Mouse (Mus musculus): ENCODE measurements at regions not wholly inside any gene's neighbourhood (a gene's known extent, or its start where the extent isn't known, plus 50 kb on each side); places are given as distances from the start of the nearest gene placed in this dataset.
A peak's percentile ranks its signal among the peaks of the same experiment; 100 is the strongest.
"Not testable (repeated sequence)": the region's sequence is repeated elsewhere in the genome, so short reads cannot be mapped to it uniquely, and the experiment has no call there.

GRCm38 (mm10) chr7:92984701-92985682, 94.7 kb upstream of the Fam181b start:
- Histone ChIP-seq H3K27ac (replicated peaks) (peak overlapping the region; percentile 19; the same call in 1 of the 2 replicates), H3K4me1 (replicated peaks; ENCODE audit: control insufficient read depth, insufficient read depth) (no peaks in the 10 kb centered on the region), H3K4me2 (replicated peaks; ENCODE audit: low read depth) (peak overlapping the region; percentile 28; the same call in 1 of the 2 replicates), H3K9ac (ENCODE audit: low read length) (no peak overlapping the region), H3K9me3 (ENCODE audit: control insufficient read depth, low read length) (no peaks in the 10 kb centered on the region), H3K27me3 (ENCODE audit: control insufficient read depth, insufficient read depth, low read length) (no peaks in the 10 kb centered on the region), H3K36me3 (ENCODE audit: control insufficient read depth, insufficient read depth, low read length) (no peaks in the 10 kb centered on the region), H3K4me3 (ENCODE audit: low read depth, low read length) (no peak overlapping the region)
- DNase-seq (ENCODE audit: low spot score) (no peak), ATAC-seq (ENCODE audit: low FRiP score, low TSS enrichment) (0 out of 2 replicates have a peak, but pooled peaks have one; percentile 42)
- 44% methylated on average over 18 of the region's 18 CpGs for WGBS
- TF ChIP-seq EP300 (optimal IDR thresholded peaks at IDR 0.05) (no peak), CTCF (IDR thresholded peaks at IDR 0.05; ENCODE audit: low read depth) (no peak)

GRCm38 (mm10) chr7:92985683-92986070, 94.0 kb upstream of the Fam181b start:
- Histone ChIP-seq H3K36me3 (ENCODE audit: control insufficient read depth, insufficient read depth, low read length) (no peaks in the 10 kb centered on the region), H3K27me3 (ENCODE audit: control insufficient read depth, insufficient read depth, low read length) (no peaks in the 10 kb centered on the region), H3K9me3 (ENCODE audit: control insufficient read depth, low read length) (no peaks in the 10 kb centered on the region), H3K4me1 (replicated peaks; ENCODE audit: control insufficient read depth, insufficient read depth) (no peaks in the 10 kb centered on the region), H3K4me2 (replicated peaks; ENCODE audit: low read depth) (no peak overlapping the region), H3K4me3 (ENCODE audit: low read depth, low read length) (no peak overlapping the region), H3K9ac (ENCODE audit: low read length) (no peak overlapping the region), H3K27ac (replicated peaks) (no peak overlapping the region)
- ATAC-seq (ENCODE audit: low FRiP score, low TSS enrichment) (no peak), DNase-seq (ENCODE audit: low spot score) (no peak)
- TF ChIP-seq EP300 (optimal IDR thresholded peaks at IDR 0.05) = no peak
- no peak for TF ChIP-seq CTCF (IDR thresholded peaks at IDR 0.05; ENCODE audit: low read depth)
- whole genome bisulfite sequencing = 86% methylated on average over 2 of the region's 2 CpGs

GRCm38 (mm10) chr7:92998886-92999285, 80.8 kb upstream of the Fam181b start:
- TF ChIP-seq EP300 (optimal IDR thresholded peaks at IDR 0.05) = no peak
- no peak for TF ChIP-seq CTCF (IDR thresholded peaks at IDR 0.05; ENCODE audit: low read depth)
- no peak for ATAC-seq (ENCODE audit: low FRiP score, low TSS enrichment)
- no peaks in the 10 kb centered on the region for H3K27me3 ChIP-seq (ENCODE audit: control insufficient read depth, insufficient read depth, low read length)
- no peak overlapping the region for H3K4me2 ChIP-seq (replicated peaks; ENCODE audit: low read depth)
- no peaks in the 10 kb centered on the region for H3K4me1 ChIP-seq (replicated peaks; ENCODE audit: control insufficient read depth, insufficient read depth)
- H3K4me3 ChIP-seq (ENCODE audit: low read depth, low read length) = no peak overlapping the region
- 72% methylated on average over 3 of the region's 3 CpGs for WGBS
- no peak overlapping the region for H3K9ac ChIP-seq (ENCODE audit: low read length)
- no peaks in the 10 kb centered on the region for H3K36me3 ChIP-seq (ENCODE audit: control insufficient read depth, insufficient read depth, low read length)
- H3K27ac ChIP-seq (replicated peaks) = no peak overlapping the region
- H3K9me3 ChIP-seq (ENCODE audit: control insufficient read depth, low read length) = no peaks in the 10 kb centered on the region
- DNase-seq (ENCODE audit: low spot score) = no peak

GRCm38 (mm10) chr7:93006694-93007231, 72.9 kb upstream of the Fam181b start:
- not testable (repeated sequence) for H3K4me2 ChIP-seq (replicated peaks; ENCODE audit: low read depth); H3K9me3 ChIP-seq (ENCODE audit: control insufficient read depth, low read length); H3K36me3 ChIP-seq (ENCODE audit: control insufficient read depth, insufficient read depth, low read length); ATAC-seq (ENCODE audit: low FRiP score, low TSS enrichment); H3K4me3 ChIP-seq (ENCODE audit: low read depth, low read length); H3K27me3 ChIP-seq (ENCODE audit: control insufficient read depth, insufficient read depth, low read length); DNase-seq (ENCODE audit: low spot score); H3K27ac ChIP-seq (replicated peaks); H3K9ac ChIP-seq (ENCODE audit: low read length); H3K4me1 ChIP-seq (replicated peaks; ENCODE audit: control insufficient read depth, insufficient read depth)
- WGBS = 42% methylated on average over 5 of the region's 5 CpGs

GRCm38 (mm10) chr7:93007721-93008120, 71.9 kb upstream of the Fam181b start:
- H3K27me3 ChIP-seq (ENCODE audit: control insufficient read depth, insufficient read depth, low read length) = no peaks in the 10 kb centered on the region
- 66% methylated on average over 4 of the region's 4 CpGs for WGBS
- H3K27ac ChIP-seq (replicated peaks) = no peak overlapping the region
- H3K9ac ChIP-seq (ENCODE audit: low read length) = no peak overlapping the region
- H3K4me2 ChIP-seq (replicated peaks; ENCODE audit: low read depth) = no peak overlapping the region
- no peaks in the 10 kb centered on the region for H3K36me3 ChIP-seq (ENCODE audit: control insufficient read depth, insufficient read depth, low read length)
- no peaks in the 10 kb centered on the region for H3K4me1 ChIP-seq (replicated peaks; ENCODE audit: control insufficient read depth, insufficient read depth)
- no peak overlapping the region for H3K4me3 ChIP-seq (ENCODE audit: low read depth, low read length)
- no peaks in the 10 kb centered on the region for H3K9me3 ChIP-seq (ENCODE audit: control insufficient read depth, low read length)
- ATAC-seq (ENCODE audit: low FRiP score, low TSS enrichment) (no peak), DNase-seq (ENCODE audit: low spot score) (no peak)
- TF ChIP-seq CTCF (IDR thresholded peaks at IDR 0.05; ENCODE audit: low read depth) (no peak), EP300 (optimal IDR thresholded peaks at IDR 0.05) (no peak)

GRCm38 (mm10) chr7:93019390-93019789, 60.3 kb upstream of the Fam181b start:
- Histone ChIP-seq H3K4me3 (ENCODE audit: low read depth, low read length) (no peak overlapping the region), H3K27me3 (ENCODE audit: control insufficient read depth, insufficient read depth, low read length) (no peaks in the 10 kb centered on the region), H3K4me2 (replicated peaks; ENCODE audit: low read depth) (no peak overlapping the region), H3K36me3 (ENCODE audit: control insufficient read depth, insufficient read depth, low read length) (no peaks in the 10 kb centered on the region), H3K9me3 (ENCODE audit: control insufficient read depth, low read length) (no peaks in the 10 kb centered on the region), H3K27ac (replicated peaks) (no peak overlapping the region), H3K9ac (ENCODE audit: low read length) (no peak overlapping the region), H3K4me1 (replicated peaks; ENCODE audit: control insufficient read depth, insufficient read depth) (no peaks in the 10 kb centered on the region)
- TF ChIP-seq CTCF (IDR thresholded peaks at IDR 0.05; ENCODE audit: low read depth) = no peak
- TF ChIP-seq EP300 (optimal IDR thresholded peaks at IDR 0.05) = no peak
- 100% methylated on average over 1 of the region's 1 CpGs for WGBS
- ATAC-seq (ENCODE audit: low FRiP score, low TSS enrichment) = no peak
- DNase-seq (ENCODE audit: low spot score) = no peak

Measured in stomach, postnatal 0 days (tissue).